Mouse (Mus musculus) heart, postnatal 0 days (tissue): ENCODE data around the gene Mamdc4.
A peak's percentile ranks its signal among the peaks of the same experiment; 100 is the strongest.

Experiments
- CTCF ChIP-seq: IDR thresholded peaks from 2 replicates; pipeline ENCODE4 v1.5.1; 2016; ENCODE audit warnings: antibody characterized with exemption, control low read depth, low read depth
- EP300 ChIP-seq: IDR thresholded peaks from 2 replicates; pipeline ENCODE4 v1.6.1; 2016; ENCODE audit warnings: antibody characterized with exemption, low read depth

- TF ChIP-seq CTCF (peak; percentile 14; the same call in 1 of the 2 replicates), EP300 (no peak)
Measured at GRCm38 (mm10) chr2:25577951-25578795, 3.5 kb upstream of the Mamdc4 start.
